Mouse (Mus musculus): ENCODE results near the gene Polr2c. TPM values are rescaled to one million over a fixed set of nuclear protein-coding genes. Genes with fewer than 3 reads are reported as not detected.
"Not testable (repeated sequence)": the region's sequence is repeated elsewhere in the genome, so short reads cannot be mapped to it uniquely, and the experiment has no call there.

Gene Polr2c
- polyA plus RNA-seq, 1 experiment from 2014 or later = 140 TPM

GRCm38 (mm10) chr8:94854761-94855160, 2.5 kb upstream of the Polr2c start:
- not testable (repeated sequence) for H3K9ac ChIP-seq (replicated peaks); ATAC-seq; H3K27ac ChIP-seq; H3K27me3 ChIP-seq; H3K4me2 ChIP-seq (replicated peaks); H3K9me3 ChIP-seq; H3K4me3 ChIP-seq (replicated peaks)
- 89% methylated on average over 11 of the region's 11 CpGs for WGBS
- Histone ChIP-seq H3K36me3 (peaks cover 50% of the 10 kb centered on the region), H3K4me1 (replicated peaks) (peaks cover 20% of the 10 kb centered on the region)

DNA sequence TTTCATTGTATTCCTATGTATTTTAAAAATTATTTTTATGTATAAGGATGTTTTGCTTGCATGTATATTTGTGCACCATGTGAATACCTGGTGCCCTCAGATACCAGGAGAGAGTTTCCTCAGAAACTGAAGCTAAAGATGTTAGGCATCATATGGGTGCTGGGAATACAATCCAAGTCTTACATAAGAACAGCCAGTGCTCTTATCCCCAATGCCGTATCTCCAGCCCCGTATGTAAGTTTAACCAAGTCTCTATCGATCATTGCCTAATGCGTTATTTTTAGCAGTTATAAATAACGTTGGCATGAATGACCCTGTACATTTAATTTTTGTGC, 272 bp upstream of the Polr2c start:
- H3K9ac ChIP-seq (replicated peaks) = 0 out of 2 replicates have a peak overlapping the region, but pooled peaks have one; percentile 10
- H3K4me2 ChIP-seq (replicated peaks) = no peak overlapping the region
- H3K36me3 ChIP-seq = peaks cover 45% of the 10 kb centered on the region
- peaks cover 20% of the 10 kb centered on the region for H3K4me1 ChIP-seq (replicated peaks)
- 35% methylated on average over 5 of the region's 5 CpGs for WGBS
- no peak overlapping the region for H3K27ac ChIP-seq
- no peak; the same call in 1 of the 2 replicates for ATAC-seq
- H3K4me3 ChIP-seq (replicated peaks) = no peak overlapping the region; the same call in 1 of the 2 replicates
- no peaks in the 10 kb centered on the region for H3K27me3 ChIP-seq
- no peaks in the 10 kb centered on the region for H3K9me3 ChIP-seq

GRCm38 (mm10) chr8:94861352-94861910, 4.2 kb downstream of the Polr2c start:
- 80% methylated on average over 8 of the region's 8 CpGs for WGBS
- Histone ChIP-seq H3K4me3 (replicated peaks) (no peak overlapping the region), H3K27ac (no peak overlapping the region), H3K27me3 (no peaks in the 10 kb centered on the region), H3K9me3 (no peaks in the 10 kb centered on the region), H3K9ac (replicated peaks) (no peak overlapping the region), H3K36me3 (peaks cover 60% of the 10 kb centered on the region), H3K4me1 (replicated peaks) (peaks cover 20% of the 10 kb centered on the region), H3K4me2 (replicated peaks) (no peak overlapping the region)
- ATAC-seq = no peak

DNA sequence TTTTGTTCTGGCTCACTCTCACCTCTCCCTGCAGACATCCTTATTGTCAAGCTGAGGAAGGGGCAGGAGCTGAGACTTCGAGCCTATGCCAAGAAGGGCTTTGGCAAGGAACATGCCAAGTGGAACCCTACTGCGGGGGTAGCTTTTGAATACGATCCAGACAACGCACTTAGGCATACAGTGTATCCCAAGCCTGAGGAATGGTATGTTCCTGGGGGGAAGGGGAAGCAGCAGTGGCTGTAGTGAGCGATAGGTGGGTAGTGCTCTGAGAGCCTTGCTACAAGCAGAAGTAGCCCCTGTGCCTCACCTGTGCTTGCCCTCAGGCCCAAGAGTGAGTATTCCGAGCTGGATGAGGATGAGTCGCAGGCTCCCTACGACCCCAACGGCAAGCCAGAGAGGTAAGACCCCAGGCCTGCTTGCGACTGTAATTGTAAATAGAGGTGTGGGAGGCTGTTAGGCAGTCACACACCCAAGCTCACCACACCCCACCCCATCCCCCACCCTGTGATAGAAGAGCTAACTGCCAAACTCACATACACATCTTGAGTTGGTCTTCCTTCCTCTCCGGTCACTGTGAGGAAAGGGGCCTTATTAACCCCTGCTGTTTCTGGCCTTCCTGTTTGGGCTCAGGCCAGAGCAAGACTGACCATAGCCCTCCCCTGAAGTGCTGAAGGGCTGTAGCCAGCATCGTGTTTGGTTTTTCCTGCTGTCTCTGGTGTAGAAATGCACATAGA, 5.4 kb downstream of the Polr2c start:
- Histone ChIP-seq H3K4me2 (replicated peaks) (no peak overlapping the region), H3K9ac (replicated peaks) (no peak overlapping the region), H3K27ac (no peak overlapping the region), H3K9me3 (no peaks in the 10 kb centered on the region), H3K4me3 (replicated peaks) (no peak overlapping the region), H3K36me3 (peaks cover 72% of the 10 kb centered on the region), H3K4me1 (replicated peaks) (peaks cover 20% of the 10 kb centered on the region), H3K27me3 (no peaks in the 10 kb centered on the region)
- no peak for ATAC-seq
- WGBS = 94% methylated on average over 12 of the region's 12 CpGs

DNA sequence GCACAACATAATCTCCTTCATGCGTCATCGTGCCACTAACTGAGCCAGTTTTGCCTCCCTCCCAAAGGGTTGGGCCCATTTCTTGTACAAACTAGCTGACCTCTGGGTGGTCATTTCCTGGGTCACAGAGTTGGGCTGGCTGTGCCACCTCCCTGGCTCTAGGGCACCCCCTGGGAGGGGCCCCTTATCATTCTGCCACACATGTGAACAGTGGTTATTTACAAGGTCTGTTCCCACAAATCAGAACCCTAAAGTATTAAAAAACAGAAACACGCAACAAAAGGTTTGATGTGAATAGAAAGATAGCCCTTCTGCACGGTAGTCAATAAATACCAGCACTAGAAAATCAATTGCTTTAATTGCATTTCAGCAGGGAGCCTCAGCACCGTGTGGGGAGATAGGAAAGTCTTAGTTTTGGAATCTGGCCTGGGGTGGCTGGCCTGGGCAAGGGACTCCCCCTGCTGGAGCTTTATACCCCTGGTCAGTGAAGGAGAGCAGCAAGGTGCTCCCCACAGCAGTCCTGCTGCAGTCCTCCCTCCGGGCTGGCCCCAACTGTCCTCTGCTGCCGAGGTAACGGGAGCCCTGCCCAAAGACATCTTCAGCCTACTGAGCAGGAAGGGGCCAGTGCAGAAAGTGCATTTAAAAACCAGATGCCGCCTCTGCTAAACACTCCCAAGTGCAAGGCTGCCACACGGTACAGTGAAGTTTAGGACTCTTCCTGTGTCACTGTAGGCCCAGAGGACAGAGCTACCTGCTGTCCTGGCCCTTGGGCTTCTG, 6.8 kb downstream of the Polr2c start:
- H3K9me3 ChIP-seq = no peaks in the 10 kb centered on the region
- H3K36me3 ChIP-seq = peaks cover 73% of the 10 kb centered on the region
- no peak overlapping the region for H3K27ac ChIP-seq
- peaks cover 21% of the 10 kb centered on the region for H3K4me1 ChIP-seq (replicated peaks)
- WGBS = 84% methylated on average over 10 of the region's 10 CpGs
- H3K4me2 ChIP-seq (replicated peaks) = no peak overlapping the region
- H3K4me3 ChIP-seq (replicated peaks) = no peak overlapping the region
- ATAC-seq = no peak
- H3K27me3 ChIP-seq = no peaks in the 10 kb centered on the region
- H3K9ac ChIP-seq (replicated peaks) = no peak overlapping the region

GRCm38 (mm10) chr8:94865292-94865691, 8.0 kb downstream of the Polr2c start:
- H3K4me1 ChIP-seq (replicated peaks) = peaks cover 26% of the 10 kb centered on the region
- 83% methylated on average over 10 of the region's 10 CpGs for WGBS
- H3K9me3 ChIP-seq = no peaks in the 10 kb centered on the region
- no peak for ATAC-seq
- no peaks in the 10 kb centered on the region for H3K27me3 ChIP-seq
- no peak overlapping the region for H3K27ac ChIP-seq
- no peak overlapping the region for H3K4me3 ChIP-seq (replicated peaks)
- H3K4me2 ChIP-seq (replicated peaks) = no peak overlapping the region
- H3K36me3 ChIP-seq = peaks cover 69% of the 10 kb centered on the region
- H3K9ac ChIP-seq (replicated peaks) = no peak overlapping the region

- Histone ChIP-seq H3K27me3 (no peaks in the 10 kb centered on the region), H3K4me3 (replicated peaks) (no peak overlapping the region), H3K9ac (replicated peaks) (no peak overlapping the region), H3K27ac (no peak overlapping the region), H3K9me3 (no peaks in the 10 kb centered on the region), H3K4me1 (replicated peaks) (peaks cover 39% of the 10 kb centered on the region), H3K36me3 (peaks cover 57% of the 10 kb centered on the region), H3K4me2 (replicated peaks) (no peak overlapping the region)
- no peak for ATAC-seq
- 92% methylated on average over 9 of the region's 9 CpGs for WGBS
Measured at GRCm38 (mm10) chr8:94866921-94867320, 9.7 kb downstream of the Polr2c start.

GRCm38 (mm10) chr8:94869146-94869545, 11.9 kb downstream of the Polr2c start:
- ATAC-seq = peak; percentile 5; the same call in 1 of the 2 replicates
- H3K27me3 ChIP-seq = peaks cover 10% of the 10 kb centered on the region
- H3K27ac ChIP-seq = 0 out of 2 replicates have a peak overlapping the region, but pooled peaks have one; percentile 10
- 49% methylated on average over 7 of the region's 7 CpGs for WGBS
- no peaks in the 10 kb centered on the region for H3K9me3 ChIP-seq
- peak overlapping the region; percentile 80 for H3K4me2 ChIP-seq (replicated peaks)
- peaks cover 48% of the 10 kb centered on the region for H3K4me1 ChIP-seq (replicated peaks)
- peak overlapping the region; percentile 81 for H3K9ac ChIP-seq (replicated peaks)
- H3K4me3 ChIP-seq (replicated peaks) = peak overlapping the region; percentile 72
- H3K36me3 ChIP-seq = peaks cover 35% of the 10 kb centered on the region

GRCm38 (mm10) chr8:94870003-94870402, 12.8 kb downstream of the Polr2c start:
- WGBS = 11% methylated on average over 4 of the region's 4 CpGs
- Histone ChIP-seq H3K27me3 (peaks cover 19% of the 10 kb centered on the region), H3K9me3 (no peaks in the 10 kb centered on the region), H3K4me2 (replicated peaks) (peak overlapping the region; percentile 80), H3K27ac (peak overlapping the region; percentile 67; the same call in 1 of the 2 replicates), H3K9ac (replicated peaks) (peak overlapping the region; percentile 81), H3K4me1 (replicated peaks) (peaks cover 52% of the 10 kb centered on the region), H3K36me3 (peaks cover 27% of the 10 kb centered on the region), H3K4me3 (replicated peaks) (peak overlapping the region; percentile 72)
- no peak for ATAC-seq

GRCm38 (mm10) chr8:94870474-94871107, 13.3 kb downstream of the Polr2c start:
- peaks cover 21% of the 10 kb centered on the region for H3K36me3 ChIP-seq
- 1% methylated on average over 22 of the region's 22 CpGs for WGBS
- H3K4me1 ChIP-seq (replicated peaks) = peaks cover 58% of the 10 kb centered on the region
- H3K27me3 ChIP-seq = peaks cover 24% of the 10 kb centered on the region
- H3K9me3 ChIP-seq = no peaks in the 10 kb centered on the region
- ATAC-seq = peak; percentile 58
- peak overlapping the region; percentile 67 for H3K27ac ChIP-seq
- H3K4me2 ChIP-seq (replicated peaks) = peak overlapping the region; percentile 80
- H3K9ac ChIP-seq (replicated peaks) = peak overlapping the region; percentile 81
- H3K4me3 ChIP-seq (replicated peaks) = peak overlapping the region; percentile 72

GRCm38 (mm10) chr8:94871108-94871894, 14.1 kb downstream of the Polr2c start:
- Histone ChIP-seq H3K27me3 (peaks cover 26% of the 10 kb centered on the region), H3K4me1 (replicated peaks) (peaks cover 64% of the 10 kb centered on the region)
- peak; percentile 75 for ATAC-seq

More at GRCm38 (mm10) chr8:94871108-94871894, 14.1 kb downstream of the Polr2c start:
- H3K4me2 ChIP-seq (replicated peaks) = peak overlapping the region; percentile 80
- H3K27ac ChIP-seq = peak overlapping the region; percentile 67
- peak overlapping the region; percentile 81 for H3K9ac ChIP-seq (replicated peaks)
- H3K4me3 ChIP-seq (replicated peaks) = peak overlapping the region; percentile 72
- H3K36me3 ChIP-seq = peaks cover 14% of the 10 kb centered on the region
- WGBS = 6% methylated on average over 7 of the region's 7 CpGs
- H3K9me3 ChIP-seq = no peaks in the 10 kb centered on the region
